Mouse (Mus musculus) kidney, adult 9 months (tissue): ENCODE measurements at regions not wholly inside any gene's neighbourhood (a gene's known extent, or its start where the extent isn't known, plus 50 kb on each side); places are given as distances from the start of the nearest gene placed in this dataset.

Experiments used
- DNase-seq: peaks from one replicate; pipeline ENCODE4 v3.0.0; 2022

DNA sequence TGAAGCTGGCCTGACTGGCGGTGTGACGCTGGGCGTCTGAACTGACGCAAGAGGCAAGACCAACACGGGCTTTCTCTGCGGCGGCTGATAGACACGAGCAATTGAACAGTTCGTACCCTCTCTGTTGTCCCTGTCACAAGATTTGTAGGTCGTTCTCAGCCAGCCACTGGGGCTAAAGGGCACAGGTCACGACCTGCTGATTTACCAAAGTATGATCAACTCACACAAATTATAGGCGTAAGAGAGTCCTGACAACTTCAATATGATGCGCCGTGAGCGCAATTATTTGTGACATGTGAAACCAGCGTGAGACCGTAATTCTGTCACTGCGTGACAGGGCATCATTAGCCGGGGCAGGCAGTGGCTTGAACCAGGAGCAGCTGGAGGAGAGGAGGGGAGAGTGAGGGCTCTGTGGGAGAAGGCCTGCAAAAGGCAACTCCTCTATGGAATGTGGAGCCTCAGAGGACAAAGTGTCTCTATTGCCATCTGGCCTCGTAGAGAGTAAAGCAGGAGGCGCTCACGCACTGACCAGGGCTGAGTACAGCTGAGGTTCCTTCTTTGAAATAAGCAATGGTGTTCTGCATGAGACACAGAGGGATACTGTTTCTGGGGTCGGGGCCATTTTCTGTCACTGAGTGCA is 181.4 kb upstream of the Habp2 start:
- peak; percentile 14 for DNase-seq

DNA sequence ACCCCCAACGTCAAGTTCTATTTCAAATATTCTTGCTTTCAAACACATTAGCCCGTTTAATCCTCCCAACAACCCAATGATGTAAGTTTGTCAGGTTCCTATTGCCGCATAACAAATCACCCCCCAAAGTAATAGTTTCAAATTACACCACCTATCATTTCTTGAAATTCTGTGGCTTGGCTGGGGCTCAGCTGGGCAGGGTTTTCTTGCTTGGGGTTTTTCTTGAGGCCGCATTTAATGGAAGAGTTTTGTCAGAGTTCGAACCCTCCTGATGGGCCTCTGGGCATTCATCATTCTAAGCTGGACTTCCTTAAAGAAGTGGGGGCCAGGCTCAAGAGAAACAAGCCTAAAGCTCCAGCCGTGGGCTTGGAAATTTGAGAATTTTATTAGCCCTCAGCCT is 178.1 kb upstream of the Habp2 start:
- DNase-seq: no peak

DNA sequence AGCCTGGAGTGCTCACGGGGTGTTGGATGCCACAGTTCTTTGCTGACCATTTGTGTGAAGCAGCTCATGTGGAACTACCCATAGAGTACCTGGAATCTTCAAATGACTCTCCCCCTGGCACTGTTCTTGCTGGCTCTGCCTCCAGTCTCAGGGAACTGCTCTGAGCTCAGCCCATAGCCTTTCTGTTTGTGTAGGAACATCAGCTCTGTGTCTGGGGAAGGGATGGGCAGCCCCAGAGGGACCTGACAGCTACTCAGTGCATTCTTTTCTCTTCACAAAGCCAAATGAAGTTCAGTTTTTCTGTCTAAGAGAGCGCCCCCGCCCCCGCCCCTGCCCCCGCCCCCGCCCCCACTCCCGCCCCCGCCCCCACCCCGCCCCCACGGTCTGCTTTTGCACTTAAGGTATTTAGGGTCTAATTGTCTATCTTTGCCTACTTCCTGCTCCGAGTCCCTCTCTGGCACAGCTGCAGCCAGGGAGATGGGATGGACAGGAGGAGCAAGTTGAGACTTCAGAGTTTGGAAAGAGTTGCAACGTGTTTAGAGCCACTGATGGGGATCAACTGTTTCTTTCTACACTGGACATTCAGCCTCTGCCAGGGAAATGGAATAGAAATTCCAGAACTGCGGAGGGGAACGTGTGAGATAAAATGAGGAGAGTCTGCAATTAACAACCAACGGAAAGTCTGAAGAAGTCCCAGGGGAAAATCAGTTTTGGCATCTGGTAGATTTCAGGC is 171.2 kb upstream of the Habp2 start:
- no peak for DNase-seq

DNA sequence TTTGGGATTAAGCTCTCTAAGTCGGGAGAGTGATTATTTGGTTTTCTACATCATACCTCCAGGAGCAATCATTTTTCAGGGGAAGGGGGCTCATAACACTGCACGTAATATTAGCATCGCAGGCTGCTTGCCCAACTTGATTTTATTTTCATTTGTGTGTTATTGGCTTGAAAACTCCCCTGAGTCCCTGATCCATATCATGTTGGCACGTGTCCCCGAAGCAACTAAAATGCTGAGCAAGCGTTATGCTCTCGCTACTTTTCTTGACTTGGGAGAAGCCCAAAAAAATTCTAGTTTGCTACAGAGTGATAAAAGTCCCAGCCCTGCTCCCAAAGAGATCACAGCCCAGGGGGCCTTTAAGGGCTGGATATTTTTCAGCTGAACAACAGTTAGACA is 170.7 kb upstream of the Habp2 start:
- no peak for DNase-seq

DNA sequence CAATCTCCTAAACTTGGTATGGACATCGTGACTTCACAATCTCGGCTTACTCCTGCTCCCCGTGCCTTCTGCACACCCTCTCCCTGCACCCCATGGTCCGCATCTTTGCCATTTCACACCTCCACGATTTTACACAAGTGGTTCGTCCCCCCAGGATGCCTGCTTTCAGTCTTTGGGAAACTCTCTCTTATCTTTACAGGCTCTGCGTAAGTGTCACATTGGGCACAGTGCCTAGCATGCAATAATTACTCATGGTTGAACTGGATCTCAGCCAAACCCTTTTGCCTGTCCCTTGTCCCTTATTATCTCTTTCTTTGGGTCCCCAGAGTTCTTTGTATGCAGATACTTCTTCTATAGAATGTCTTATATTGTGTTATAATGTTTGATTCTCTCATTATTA is 166.2 kb upstream of the Habp2 start:
- no peak for DNase-seq

DNA sequence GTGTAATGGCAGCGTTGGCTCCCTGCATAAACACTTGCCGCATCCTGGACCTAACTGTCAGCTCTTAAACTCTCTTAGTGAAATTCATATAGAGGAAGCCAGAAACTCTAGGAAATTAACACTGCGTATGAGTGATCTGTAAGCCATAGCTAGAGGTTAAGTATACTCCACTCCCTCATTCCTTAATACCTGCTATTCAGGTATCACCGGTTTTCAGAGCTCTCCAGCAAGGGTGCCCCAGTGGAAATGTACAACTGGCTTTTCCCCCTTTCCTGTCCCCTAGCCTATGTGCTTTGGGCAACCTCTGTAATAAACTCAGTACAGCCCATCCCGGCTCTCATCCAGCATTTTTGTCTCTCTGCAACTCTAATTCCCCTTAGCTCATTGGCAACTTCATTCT is 164.8 kb upstream of the Habp2 start:
- DNase-seq: no peak

DNA sequence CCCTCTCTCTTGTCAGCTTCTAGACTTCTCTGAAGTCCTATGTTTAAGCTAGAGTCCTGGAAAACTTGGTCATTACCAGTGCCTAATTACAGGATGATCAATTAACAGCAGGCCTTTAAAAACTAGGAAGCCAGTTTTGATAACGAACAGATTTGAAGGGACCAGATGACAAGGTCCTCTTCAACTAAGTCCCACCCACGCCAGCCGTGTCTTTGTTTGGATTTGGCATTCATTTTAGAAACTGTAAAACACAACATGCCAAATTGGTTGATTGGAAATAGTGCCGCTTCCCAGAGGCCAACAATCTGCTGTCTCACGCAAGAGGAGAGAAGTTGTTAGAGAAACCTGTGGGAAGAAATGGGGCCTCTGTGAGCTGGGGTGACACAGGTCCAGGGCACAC is 155.4 kb upstream of the Habp2 start:
- no peak for DNase-seq

DNA sequence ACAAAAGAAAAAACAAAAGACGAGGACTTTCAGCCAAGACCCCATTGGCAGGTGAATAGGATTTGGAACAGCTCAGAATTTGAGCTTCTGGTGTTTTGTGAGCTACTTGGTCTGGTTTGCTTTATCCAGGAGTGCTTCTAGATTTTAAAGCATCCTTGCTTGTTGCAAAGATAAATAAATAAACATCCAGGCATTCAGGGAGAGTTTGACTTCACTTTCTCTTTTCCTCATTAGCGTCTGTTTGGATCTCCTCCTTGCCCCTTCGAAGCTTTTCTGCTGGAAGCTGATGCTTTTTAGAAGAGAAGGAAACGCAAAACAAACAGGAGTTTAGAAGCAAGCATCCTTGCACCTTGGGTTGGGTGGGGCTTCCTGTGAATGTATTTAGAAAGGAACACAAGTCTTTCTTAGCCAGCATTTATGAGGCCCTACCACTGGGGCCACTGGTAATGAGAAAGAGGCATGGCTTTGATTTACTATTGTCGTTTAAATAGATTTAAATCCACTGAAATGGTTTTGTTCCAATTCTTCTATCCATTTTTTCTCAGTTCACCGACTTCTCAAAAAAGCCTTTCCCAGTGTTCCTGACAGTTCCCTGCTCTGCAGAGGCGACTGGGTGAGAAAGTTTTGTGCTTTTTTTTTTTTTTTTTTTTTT is 153.9 kb upstream of the Habp2 start:
- no peak for DNase-seq

DNA sequence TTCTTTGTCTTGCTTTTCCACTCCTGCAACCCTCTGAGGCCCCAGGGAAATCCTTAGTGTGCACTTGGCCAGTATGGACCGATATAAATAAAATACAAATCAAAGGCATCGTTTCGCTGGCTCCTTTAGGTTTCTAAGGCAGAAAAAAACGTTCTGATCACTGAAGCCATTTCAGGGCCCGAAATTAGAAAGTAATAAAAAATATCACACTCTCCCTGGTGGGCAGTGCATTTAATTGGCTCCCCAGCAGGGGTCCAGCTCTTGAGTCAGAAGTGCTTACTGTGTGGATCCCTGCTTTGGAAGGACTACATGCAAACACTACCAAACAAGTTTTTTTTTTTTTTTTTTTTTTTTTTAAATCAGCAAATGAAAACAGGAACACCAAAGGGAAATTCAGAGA is 153.4 kb upstream of the Habp2 start:
- DNase-seq: no peak

DNA sequence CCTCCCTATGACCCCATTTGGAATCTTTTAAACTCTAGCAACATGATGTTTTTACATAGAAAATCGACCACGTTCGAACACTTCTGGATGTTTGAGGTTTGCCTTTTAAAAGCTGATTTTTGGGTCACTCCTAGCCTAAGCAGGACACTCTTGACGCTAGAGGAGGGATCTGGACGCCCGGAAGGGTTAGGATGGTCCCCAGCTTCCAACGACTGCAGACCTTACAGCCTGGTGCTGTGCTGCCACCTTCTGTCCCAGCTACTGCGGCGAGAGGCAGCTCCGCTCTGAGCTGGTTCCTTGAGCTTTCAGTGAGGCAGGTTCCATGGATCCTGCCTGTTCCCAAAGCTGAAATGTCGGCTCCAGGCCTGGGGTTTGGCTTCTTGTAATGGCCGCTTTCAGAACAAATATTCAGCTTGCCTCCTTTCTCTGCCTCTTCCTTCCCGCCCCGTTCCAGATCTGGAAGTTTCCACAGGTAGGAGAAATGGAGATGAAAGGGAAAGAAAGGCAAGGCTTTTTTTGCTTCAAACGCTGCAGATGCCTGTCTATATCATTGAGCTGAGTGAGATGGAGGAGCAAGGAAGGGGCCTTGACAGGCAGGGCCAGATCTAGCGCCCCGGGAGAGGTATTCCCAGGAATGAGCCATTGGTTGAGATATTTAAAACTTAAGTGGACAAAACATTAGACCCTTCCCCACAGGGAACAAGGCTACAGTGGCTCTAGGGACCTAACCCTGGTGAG is 152.7 kb upstream of the Habp2 start:
- peak; percentile 70 for DNase-seq

DNA sequence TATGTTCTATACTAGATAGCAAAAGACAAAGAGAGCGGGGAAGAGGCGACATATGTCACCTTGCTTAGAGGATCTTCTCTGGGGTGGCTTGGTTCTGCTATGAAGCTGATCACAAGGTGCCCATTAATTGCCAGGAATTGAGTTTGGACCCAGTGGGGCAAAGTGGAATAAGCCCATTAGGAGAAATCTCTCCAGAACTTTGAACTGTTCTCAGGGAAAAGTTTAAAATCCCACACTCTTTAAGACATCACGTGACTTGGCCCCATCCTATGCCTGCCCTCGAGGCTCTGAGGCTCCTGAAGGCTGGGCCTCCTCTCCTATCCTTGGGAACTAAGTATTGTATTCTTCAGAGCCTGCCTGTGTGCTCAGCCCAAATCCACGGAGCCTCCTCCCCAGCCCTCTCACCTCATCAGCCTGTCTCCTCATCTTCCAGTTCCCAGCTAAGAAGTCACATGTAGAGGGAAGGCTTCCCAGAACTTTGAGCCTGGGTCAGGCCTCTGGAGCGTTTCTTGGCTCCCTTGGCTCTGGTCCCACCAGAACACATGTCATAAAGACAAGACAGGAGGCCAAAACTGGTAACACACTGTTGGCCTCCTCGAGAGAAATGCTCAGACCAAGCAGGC is 151.5 kb upstream of the Habp2 start:
- DNase-seq: peak; percentile 81

DNA sequence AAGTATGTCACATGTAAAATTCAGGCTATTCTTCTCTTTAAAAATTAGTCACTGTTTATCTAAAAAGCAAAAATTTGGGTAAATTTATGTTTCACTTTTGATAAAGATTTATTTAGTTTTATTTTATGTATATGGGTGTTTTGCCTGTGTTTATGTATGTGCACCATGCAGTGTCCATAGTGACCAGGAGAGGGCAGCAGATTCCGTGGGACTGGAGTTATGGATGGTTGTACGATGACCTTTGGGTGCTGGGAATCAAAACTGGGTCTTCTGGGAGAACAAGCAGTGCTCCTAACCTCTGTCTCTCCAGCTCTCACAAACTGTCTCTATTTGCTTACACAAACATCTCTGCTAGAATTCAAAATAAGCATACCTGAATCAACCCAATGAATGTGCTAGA is 146.4 kb upstream of the Habp2 start:
- no peak for DNase-seq

DNA sequence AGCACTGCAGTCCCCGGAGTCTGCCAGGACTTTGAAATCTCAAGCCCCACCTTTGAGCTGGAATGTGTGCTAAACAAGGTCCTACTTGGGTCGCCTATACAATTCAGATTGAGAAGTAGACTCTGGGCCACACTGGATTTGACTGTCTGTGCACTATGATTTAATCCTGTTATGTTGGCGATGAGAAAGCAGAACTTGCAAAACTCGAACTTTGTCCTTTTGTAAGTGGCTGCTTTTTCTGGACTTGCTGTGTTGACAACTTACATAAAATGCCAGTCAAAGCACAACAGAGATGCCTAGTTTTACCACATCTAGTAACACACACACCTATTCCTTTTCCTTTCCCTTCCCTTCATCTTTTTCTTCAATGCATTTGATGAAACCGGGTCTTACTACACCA is 142.7 kb upstream of the Habp2 start:
- DNase-seq: peak; percentile 66

DNA sequence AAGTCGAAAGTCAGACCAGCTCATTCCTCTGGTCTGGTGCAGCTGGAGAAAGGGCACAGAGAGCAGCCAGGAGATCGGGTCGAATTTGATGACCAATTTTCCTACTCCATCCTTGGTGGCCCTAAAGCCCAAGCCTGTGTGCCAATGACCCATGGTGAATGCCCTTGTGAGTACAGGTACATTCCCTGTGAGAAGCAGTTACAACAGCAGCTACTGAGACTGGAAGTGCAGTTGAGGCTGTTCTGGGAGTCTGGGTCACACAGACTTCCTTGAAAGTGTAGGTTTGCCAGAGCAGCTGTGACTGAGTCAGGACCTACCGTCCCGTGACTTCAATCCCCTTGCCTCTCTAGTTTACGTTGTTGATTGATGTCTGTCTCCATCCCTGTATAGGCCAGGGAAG is 129.8 kb upstream of the Habp2 start:
- DNase-seq: no peak

DNA sequence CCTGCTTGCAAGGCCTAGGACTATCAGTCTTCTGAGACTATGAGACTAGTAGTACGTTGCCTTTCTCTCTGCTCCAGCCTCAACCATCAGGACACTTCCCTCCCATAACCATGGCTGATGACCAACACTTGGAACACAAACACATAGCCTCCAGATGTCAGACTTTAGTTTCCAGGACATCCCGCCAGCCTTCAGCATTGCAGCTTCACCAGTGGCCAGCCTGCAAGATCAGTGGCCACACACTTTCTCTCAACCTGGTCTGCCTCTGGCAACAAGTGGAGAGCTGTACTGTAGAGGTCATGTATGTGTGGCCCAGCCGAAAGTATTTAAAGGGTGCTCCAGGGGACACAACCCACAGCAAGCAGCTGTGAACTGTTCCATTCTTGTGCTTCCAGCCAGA is 124.8 kb upstream of the Habp2 start:
- DNase-seq: no peak

DNA sequence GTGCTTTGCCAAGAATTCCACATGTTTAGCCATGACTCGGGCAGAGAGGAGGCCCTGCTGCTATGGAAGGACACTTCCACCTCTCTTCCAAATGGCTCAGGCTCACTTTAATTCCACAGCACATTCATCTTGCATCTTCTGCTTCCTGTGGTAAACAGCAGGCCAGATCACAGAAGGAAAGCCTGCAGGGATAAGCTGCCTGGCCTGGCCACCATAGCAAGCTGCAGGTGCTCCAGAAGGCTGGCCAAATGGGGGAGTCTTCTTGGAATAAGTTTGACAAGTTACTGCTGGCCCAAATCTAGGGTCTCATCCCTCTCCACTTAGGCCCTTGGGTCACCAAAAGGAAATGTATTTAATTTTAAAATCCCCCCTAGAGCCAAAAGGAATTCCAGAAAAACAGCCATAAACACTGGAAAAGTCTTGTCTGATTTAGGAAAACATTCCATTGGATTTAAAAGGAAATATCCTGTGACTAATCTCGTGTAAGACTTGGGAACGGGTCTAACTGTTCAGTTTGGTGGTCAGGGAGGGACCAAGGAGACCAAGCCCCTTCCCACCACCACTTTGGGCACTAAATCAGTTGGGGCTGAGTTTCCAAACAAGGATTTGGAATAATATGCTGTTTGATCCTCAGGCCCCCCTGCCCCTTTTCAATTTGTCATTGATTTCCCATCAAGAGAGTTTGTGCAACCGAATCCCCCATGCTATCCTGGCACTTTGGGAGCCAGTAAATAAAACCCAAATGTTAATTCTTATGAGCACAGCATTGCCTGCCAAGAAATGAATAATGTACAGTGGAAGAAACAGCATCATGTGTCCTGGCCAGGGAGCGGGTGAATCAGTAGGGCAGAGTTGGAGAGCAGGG is 117.6 kb upstream of the Habp2 start:
- DNase-seq: no peak

DNA sequence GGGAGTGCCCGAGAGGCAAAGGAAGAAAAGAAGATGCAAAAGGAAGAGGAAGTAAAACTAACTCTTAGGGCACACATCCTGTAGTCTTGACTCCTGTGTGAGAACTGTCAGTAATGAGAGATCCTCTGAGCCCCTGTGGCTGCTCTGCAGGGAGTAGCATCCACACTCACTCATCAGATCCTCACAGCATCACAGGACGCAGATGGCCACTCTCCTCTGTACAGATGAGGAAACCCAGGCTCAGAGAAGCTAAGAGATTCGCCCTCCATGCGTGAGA is 117.0 kb upstream of the Habp2 start:
- no peak for DNase-seq

DNA sequence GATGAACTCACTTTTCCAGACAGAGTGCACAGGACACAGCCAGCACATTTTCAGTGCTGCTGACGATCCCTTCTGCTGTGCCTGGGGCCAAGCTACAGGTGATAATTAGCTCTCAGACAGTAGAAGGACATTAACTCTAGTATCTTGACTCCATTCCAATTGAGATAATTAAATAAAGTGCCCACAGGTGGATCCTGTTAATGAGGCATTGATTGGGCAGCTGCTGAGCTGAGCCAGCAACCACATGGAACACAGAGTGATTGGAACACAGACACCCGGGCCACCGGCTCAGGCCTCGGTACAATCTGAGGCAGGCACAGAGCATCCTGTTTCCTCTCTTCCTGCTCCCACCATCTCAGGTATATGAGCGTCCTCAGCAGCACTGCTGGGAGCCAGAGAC is 114.5 kb upstream of the Habp2 start:
- DNase-seq: no peak

DNA sequence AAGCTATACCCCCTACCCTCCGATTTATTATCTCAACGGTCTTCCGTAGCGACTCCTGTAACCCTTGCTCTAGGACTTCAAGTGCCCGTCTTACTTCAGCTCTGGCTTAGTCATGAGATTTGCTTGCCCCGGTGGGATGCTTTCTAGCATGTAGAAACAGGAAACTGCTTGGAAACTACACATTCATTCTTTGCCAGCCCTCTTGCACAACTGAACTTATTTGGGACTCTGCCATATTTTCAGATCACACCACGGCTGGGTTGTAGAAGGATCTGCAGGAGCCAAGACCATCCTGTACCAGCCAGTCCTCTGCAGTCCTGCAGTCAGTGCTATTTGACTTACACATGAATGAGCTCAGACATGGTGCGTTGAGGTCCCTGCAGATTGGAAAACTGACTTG is 110.9 kb upstream of the Habp2 start:
- peak; percentile 15 for DNase-seq

DNA sequence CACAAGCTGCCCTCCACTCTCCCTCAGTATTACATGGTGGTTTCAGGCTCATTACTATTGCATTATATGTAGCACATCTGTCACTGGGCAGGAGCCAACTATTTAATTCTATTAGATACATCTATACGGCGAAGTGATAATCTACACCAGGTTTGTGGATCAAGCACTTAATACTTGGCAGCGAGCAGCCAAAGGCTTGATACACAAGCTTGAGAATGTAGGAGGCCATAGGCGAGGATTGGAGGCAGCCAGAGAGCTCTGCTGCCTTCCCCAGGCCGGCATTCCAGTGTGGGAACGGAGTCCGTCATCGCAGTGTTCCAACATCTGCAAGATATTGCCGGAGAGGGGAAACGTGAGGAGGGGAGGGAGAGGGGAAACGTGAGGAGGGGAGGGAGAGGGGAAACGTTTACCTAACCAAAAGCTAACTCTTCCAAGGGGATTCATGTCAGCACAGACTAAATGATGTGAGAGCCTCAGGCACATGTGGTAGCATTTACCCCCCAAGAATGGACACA is 109.6 kb upstream of the Habp2 start:
- no peak for DNase-seq

DNA sequence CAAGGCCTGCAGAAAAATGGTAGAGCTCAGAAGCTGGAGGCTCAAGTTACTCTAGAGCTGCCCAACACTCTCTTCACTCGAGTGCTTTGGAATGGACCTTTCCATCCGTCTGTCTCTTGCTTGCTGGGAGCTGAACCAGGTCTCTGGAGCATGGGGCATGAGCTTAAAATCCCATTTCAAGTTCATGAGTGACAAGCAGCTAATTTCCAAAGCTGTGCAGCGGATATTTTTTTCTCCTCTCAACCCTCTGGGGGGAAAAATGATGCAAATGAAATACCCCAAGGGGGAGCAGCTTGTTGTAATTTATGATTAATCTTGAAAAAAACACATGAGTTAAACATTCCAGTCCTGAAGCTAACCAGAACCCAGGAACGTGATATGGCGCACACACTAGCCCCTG is 101.2 kb upstream of the Habp2 start:
- DNase-seq: no peak

DNA sequence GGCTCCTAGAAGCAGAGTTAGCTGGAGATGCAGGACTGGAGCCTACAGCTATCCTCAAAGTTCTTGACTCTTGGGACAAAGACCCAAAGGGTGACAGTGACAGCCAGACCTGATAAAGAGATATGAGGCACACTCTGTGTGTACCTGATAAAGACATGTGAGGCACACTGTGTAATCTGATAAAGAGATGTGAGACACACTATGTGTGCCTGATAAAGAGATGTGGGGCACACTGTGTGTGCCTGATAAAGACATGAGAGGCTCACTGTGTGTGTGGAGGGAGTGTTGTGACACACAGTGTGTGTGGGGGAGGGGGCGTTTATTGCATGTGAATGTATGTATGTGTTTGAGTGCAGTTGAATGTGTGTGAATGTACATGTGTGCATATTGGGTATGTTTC is 97.8 kb upstream of the Habp2 start:
- DNase-seq: no peak
